Mouse (Mus musculus): ENCODE measurements at regions not wholly inside any gene's neighbourhood (a gene's known extent, or its start where the extent isn't known, plus 50 kb on each side); places are given as distances from the start of the nearest gene placed in this dataset.

- TF ChIP-seq CTCF (conservative IDR thresholded peaks at IDR 0.05; ENCODE audit: low read length) (no peak), NANOG (IDR thresholded peaks at IDR 0.05; ENCODE audit: borderline replicate concordance, low read length) (no peak)
These were observed 134.7 kb downstream of the Snx10 start for GRCm38 (mm10) chr6:51658360-51658759.

Measured in E14TG2a.4 (cell line).